Mouse (Mus musculus): ENCODE measurements at regions not wholly inside any gene's neighbourhood (a gene's known extent, or its start where the extent isn't known, plus 50 kb on each side); places are given as distances from the start of the nearest gene placed in this dataset.
A peak's percentile ranks its signal among the peaks of the same experiment; 100 is the strongest.

DNA sequence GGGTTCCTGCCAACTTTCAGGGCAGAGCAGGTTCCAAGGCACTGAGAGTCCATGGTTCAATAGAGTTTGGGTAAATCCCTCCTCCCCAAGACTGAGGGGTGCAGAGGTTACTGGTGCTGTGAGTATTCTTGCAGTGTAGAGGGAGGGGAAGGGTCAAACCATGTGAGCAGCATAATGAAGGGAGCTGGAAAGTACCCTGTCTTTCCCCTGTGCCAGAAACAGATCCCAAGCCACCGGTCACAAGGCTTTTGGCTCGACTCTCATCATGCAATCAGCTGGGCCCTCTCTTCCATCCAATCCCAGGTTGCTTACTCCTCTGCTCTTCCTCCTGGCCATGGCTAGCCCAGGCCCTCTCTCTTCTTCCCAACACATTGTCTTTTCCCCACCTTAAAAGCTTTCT is 182.8 kb upstream of the Rybp start:
- TF ChIP-seq NANOG (IDR thresholded peaks at IDR 0.05; ENCODE audit: borderline replicate concordance, low read length) (no peak), POU5F1 (IDR thresholded peaks at IDR 0.05; ENCODE audit: borderline replicate concordance, low read length) (no peak), CTCF (conservative IDR thresholded peaks at IDR 0.05; ENCODE audit: low read length) (no peak)
- Histone ChIP-seq H3K9me3 (ENCODE audit: low read length) (peaks cover 42% of the 10 kb centered on the region), H3K4me3 (replicated peaks; ENCODE audit: low read length) (no peak overlapping the region), H3K4me1 (replicated peaks; ENCODE audit: low read depth, low read length) (peaks cover 14% of the 10 kb centered on the region), H3K27me3 (ENCODE audit: insufficient read depth, low read length) (peaks cover 24% of the 10 kb centered on the region), H3K36me3 (ENCODE audit: insufficient read depth, low read length) (no peaks in the 10 kb centered on the region)

GRCm38 (mm10) chr6:100462757-100463156 is 175.5 kb upstream of the Rybp start:
- H3K36me3 ChIP-seq (ENCODE audit: insufficient read depth, low read length) = no peaks in the 10 kb centered on the region
- no peak overlapping the region for H3K4me3 ChIP-seq (replicated peaks; ENCODE audit: low read length)
- H3K4me1 ChIP-seq (replicated peaks; ENCODE audit: low read depth, low read length) = no peaks in the 10 kb centered on the region; the same call in 1 of the 2 replicates
- H3K27me3 ChIP-seq (ENCODE audit: insufficient read depth, low read length) = peaks cover 50% of the 10 kb centered on the region
- TF ChIP-seq POU5F1 (IDR thresholded peaks at IDR 0.05; ENCODE audit: borderline replicate concordance, low read length) = no peak
- peak; percentile 62; the same call in 1 of the 2 replicates for TF ChIP-seq NANOG (IDR thresholded peaks at IDR 0.05; ENCODE audit: borderline replicate concordance, low read length)
- TF ChIP-seq CTCF (conservative IDR thresholded peaks at IDR 0.05; ENCODE audit: low read length) = no peak
- peaks cover 74% of the 10 kb centered on the region for H3K9me3 ChIP-seq (ENCODE audit: low read length)

- no peaks in the 10 kb centered on the region for H3K36me3 ChIP-seq (ENCODE audit: insufficient read depth, low read length)
- H3K9me3 ChIP-seq (ENCODE audit: low read length) = peaks cover 12% of the 10 kb centered on the region
- no peak overlapping the region for H3K4me3 ChIP-seq (replicated peaks; ENCODE audit: low read length)
- H3K4me1 ChIP-seq (replicated peaks; ENCODE audit: low read depth, low read length) = peaks cover 42% of the 10 kb centered on the region
- H3K27me3 ChIP-seq (ENCODE audit: insufficient read depth, low read length) = peaks cover 9% of the 10 kb centered on the region; the same call in 1 of the 2 replicates
- no peak for TF ChIP-seq POU5F1 (IDR thresholded peaks at IDR 0.05; ENCODE audit: borderline replicate concordance, low read length)
- no peak for TF ChIP-seq NANOG (IDR thresholded peaks at IDR 0.05; ENCODE audit: borderline replicate concordance, low read length)
- TF ChIP-seq CTCF (conservative IDR thresholded peaks at IDR 0.05; ENCODE audit: low read length) = no peak
Observed at GRCm38 (mm10) chr6:100453401-100453800, 166.1 kb upstream of the Rybp start.

GRCm38 (mm10) chr6:100452097-100453002 is 165.1 kb upstream of the Rybp start:
- no peak overlapping the region; the same call in 1 of the 2 replicates for H3K4me3 ChIP-seq (replicated peaks; ENCODE audit: low read length)
- peaks cover 9% of the 10 kb centered on the region for H3K9me3 ChIP-seq (ENCODE audit: low read length)
- peaks cover 50% of the 10 kb centered on the region for H3K4me1 ChIP-seq (replicated peaks; ENCODE audit: low read depth, low read length)
- H3K36me3 ChIP-seq (ENCODE audit: insufficient read depth, low read length) = no peaks in the 10 kb centered on the region
- H3K27me3 ChIP-seq (ENCODE audit: insufficient read depth, low read length) = peaks cover 7% of the 10 kb centered on the region; the same call in 1 of the 2 replicates
- TF ChIP-seq NANOG (IDR thresholded peaks at IDR 0.05; ENCODE audit: borderline replicate concordance, low read length) (no peak), POU5F1 (IDR thresholded peaks at IDR 0.05; ENCODE audit: borderline replicate concordance, low read length) (no peak), CTCF (conservative IDR thresholded peaks at IDR 0.05; ENCODE audit: low read length) (no peak)

DNA sequence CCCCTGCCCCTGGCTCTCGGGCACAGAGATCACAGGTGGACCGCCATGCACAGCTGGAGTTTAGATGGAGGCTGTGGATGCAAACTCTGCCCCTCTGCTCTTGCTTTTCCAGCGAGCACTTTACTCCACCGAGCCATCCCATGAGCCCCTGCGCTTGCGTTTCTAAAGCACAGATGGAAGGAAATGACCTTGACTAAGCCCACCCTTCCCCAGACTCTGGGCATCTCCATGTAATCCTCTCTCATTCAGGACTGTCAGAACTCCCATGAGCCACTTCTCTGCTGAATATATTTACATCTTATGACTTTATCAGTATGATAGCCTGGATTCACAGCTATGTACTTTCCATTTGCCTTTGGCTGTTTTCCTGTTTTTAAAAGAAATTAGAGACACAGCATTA is 162.8 kb upstream of the Rybp start:
- no peaks in the 10 kb centered on the region for H3K27me3 ChIP-seq (ENCODE audit: insufficient read depth, low read length)
- H3K4me1 ChIP-seq (replicated peaks; ENCODE audit: low read depth, low read length) = peaks cover 58% of the 10 kb centered on the region
- no peak for TF ChIP-seq NANOG (IDR thresholded peaks at IDR 0.05; ENCODE audit: borderline replicate concordance, low read length)
- TF ChIP-seq CTCF (conservative IDR thresholded peaks at IDR 0.05; ENCODE audit: low read length) = no peak
- TF ChIP-seq POU5F1 (IDR thresholded peaks at IDR 0.05; ENCODE audit: borderline replicate concordance, low read length) = no peak
- no peaks in the 10 kb centered on the region for H3K36me3 ChIP-seq (ENCODE audit: insufficient read depth, low read length)
- H3K4me3 ChIP-seq (replicated peaks; ENCODE audit: low read length) = no peak overlapping the region
- peaks cover 9% of the 10 kb centered on the region for H3K9me3 ChIP-seq (ENCODE audit: low read length)

DNA sequence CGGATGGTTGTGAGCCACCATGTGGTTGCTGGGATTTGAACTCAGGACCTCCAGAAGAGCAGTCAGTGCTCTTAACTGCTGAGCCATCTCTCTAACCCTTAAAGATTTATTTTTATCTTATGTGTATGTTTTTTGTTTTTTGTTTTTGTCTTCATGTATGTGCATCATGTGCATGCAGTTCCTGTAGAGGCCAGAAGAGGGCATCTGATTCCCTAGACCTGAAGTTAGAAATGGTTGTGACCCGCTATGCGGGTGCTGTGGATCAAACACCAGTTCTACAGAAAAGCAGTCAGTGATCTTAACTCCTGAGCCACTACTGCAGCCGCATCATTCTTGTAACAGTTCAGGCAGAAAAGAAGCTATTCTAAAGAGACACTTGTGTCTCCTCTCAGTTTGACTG is 161.8 kb upstream of the Rybp start:
- peaks cover 54% of the 10 kb centered on the region for H3K4me1 ChIP-seq (replicated peaks; ENCODE audit: low read depth, low read length)

GRCm38 (mm10) chr6:100447211-100447610 is 159.9 kb upstream of the Rybp start:
- peaks cover 4% of the 10 kb centered on the region for H3K27me3 ChIP-seq (ENCODE audit: insufficient read depth, low read length)
- TF ChIP-seq POU5F1 (IDR thresholded peaks at IDR 0.05; ENCODE audit: borderline replicate concordance, low read length) (no peak), NANOG (IDR thresholded peaks at IDR 0.05; ENCODE audit: borderline replicate concordance, low read length) (no peak), CTCF (conservative IDR thresholded peaks at IDR 0.05; ENCODE audit: low read length) (no peak)
- H3K4me3 ChIP-seq (replicated peaks; ENCODE audit: low read length) = no peak overlapping the region
- peaks cover 9% of the 10 kb centered on the region for H3K9me3 ChIP-seq (ENCODE audit: low read length)
- H3K36me3 ChIP-seq (ENCODE audit: insufficient read depth, low read length) = no peaks in the 10 kb centered on the region
- H3K4me1 ChIP-seq (replicated peaks; ENCODE audit: low read depth, low read length) = peaks cover 40% of the 10 kb centered on the region

More for the DNA sequence above, 161.8 kb upstream of the Rybp start:
- Histone ChIP-seq H3K36me3 (ENCODE audit: insufficient read depth, low read length) (no peaks in the 10 kb centered on the region), H3K4me3 (replicated peaks; ENCODE audit: low read length) (no peak overlapping the region), H3K9me3 (ENCODE audit: low read length) (peaks cover 9% of the 10 kb centered on the region), H3K27me3 (ENCODE audit: insufficient read depth, low read length) (no peaks in the 10 kb centered on the region)
- TF ChIP-seq CTCF (conservative IDR thresholded peaks at IDR 0.05; ENCODE audit: low read length) = peak; percentile 54
- TF ChIP-seq POU5F1 (IDR thresholded peaks at IDR 0.05; ENCODE audit: borderline replicate concordance, low read length) = no peak

DNA sequence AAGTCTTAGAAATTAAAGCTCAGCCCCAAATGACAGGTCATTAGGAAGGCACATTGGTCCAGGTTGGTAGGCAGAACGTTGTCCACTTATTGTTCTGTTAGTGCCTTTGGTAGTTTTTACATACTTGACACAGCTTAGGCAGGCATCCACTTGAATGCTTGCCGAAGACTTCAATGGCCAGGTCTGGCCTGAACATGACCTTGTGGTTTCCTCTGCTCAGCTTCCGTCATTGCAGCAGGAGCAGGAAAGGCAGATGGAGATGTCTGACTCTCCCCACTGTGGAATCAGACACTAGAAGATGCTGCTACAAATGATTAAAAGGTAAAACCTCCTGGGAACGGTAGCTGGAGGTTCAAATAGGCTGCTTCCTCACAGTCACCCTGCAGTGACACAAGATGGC is 159.5 kb upstream of the Rybp start:
- peaks cover 5% of the 10 kb centered on the region for H3K27me3 ChIP-seq (ENCODE audit: insufficient read depth, low read length)
- TF ChIP-seq NANOG (IDR thresholded peaks at IDR 0.05; ENCODE audit: borderline replicate concordance, low read length) = no peak
- TF ChIP-seq POU5F1 (IDR thresholded peaks at IDR 0.05; ENCODE audit: borderline replicate concordance, low read length) = no peak
- no peak for TF ChIP-seq CTCF (conservative IDR thresholded peaks at IDR 0.05; ENCODE audit: low read length)
- H3K36me3 ChIP-seq (ENCODE audit: insufficient read depth, low read length) = no peaks in the 10 kb centered on the region
- no peak overlapping the region for H3K4me3 ChIP-seq (replicated peaks; ENCODE audit: low read length)
- peaks cover 36% of the 10 kb centered on the region for H3K4me1 ChIP-seq (replicated peaks; ENCODE audit: low read depth, low read length)
- peaks cover 9% of the 10 kb centered on the region for H3K9me3 ChIP-seq (ENCODE audit: low read length)

Measured in E14TG2a.4 (cell line).